Mouse (Mus musculus) mouse embryonic stem cell (cell line): ENCODE results near the gene Ttc36.

Experiments
- in situ Hi-C, 2 experiments: fragments of 300-500 bp; cut with MboI; formaldehyde crosslinking; loops; 1 replicate in 1 of 2; 3 replicates in 1 of 2; pipeline ENCODE4 v1.14.3; 2019 to 2020; ENCODE audit warnings: low sequenced_read_pairs in 2 of 2, low pct_unique_long_range_greater_than_20kb in 1 of 2, mixed read lengths in 1 of 2; ENCODE audit not compliant: unreplicated experiment in 1 of 2

Ttc36 gene

DNA sequence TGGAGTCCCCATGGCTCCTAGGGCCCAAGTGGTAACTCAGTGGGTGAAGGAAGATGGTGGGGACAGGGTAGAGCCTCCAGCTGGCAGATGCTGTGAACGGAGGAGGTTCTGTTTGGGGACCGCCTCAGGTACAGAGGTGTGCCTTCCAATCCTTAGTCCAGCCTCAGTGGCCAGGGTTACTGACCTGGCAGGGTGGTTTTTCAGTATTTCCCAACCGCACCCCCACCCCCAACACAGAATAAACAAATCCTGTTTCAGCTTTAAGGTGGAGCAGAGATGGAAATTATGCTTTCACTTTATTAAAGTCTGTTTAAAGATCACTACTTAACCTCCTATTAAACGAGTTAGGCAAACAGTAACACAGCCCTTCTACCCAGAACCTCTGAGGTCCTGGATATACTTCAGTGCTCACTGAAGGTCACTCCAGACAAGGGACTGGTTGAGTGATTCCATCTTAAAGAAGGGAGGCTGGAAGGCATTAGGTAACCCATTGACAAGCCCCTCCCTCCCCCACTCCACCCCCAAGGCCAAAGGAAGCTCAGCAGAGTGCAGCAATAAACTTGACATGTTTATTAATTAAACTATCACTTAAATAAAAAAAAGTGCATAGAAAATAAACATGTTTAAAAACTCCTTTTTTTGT is at the start of gene Ttc36:
Gene Ttc36 (minus strand): TSS at position 265 of the 643 bp plus-strand sequence.
- in situ Hi-C loops = no loop called here

- in situ Hi-C loops = no loop called here
These were observed 44.6 kb upstream of the Ttc36 start for GRCm38 (mm10) chr9:44847446-44847845.

DNA sequence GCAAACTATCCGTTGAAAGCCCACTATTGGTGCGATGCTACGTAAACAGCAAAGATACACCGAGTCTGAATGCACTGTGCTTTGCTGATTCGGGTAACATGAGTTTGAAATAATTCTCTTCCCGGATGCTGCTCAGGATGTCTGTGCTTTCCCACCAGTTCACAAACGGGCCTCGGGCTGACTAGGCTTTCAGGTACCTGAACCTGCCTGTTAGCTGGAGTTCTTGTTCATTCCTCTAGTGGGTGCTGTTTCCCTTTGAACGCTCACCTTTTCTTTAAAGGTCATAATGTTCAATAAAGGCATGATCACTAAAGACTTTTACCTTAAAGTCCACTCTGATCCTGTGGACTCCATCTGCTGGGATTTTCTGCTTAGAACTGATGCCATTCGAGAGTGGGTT is 38.4 kb upstream of the Ttc36 start:
- in situ Hi-C loops = no loop called here

GRCm38 (mm10) chr9:44836439-44836838 is 33.6 kb upstream of the Ttc36 start:
- in situ Hi-C loops = no loop called here

GRCm38 (mm10) chr9:44832356-44832755 is 29.5 kb upstream of the Ttc36 start:
- in situ Hi-C loops = no loop called here

DNA sequence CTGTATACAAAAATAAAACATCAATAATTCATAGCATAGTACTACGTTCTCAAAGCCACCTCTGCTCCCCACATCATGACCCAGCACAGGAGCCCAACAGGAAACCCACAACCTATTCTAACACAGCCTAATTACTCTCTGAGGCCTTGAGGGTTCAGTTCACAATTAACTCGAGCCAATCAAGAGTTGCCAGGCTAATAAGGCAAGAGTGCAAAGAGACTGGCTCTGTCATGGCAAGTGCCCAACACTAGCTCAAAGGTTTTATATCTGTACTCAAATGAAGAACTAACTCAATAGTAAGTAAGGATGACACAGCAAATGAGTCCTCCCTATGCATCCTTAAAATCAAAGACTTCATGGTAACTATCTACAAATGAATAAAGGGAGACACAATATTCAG is 27.6 kb upstream of the Ttc36 start:
- in situ Hi-C loops = no loop called here

DNA sequence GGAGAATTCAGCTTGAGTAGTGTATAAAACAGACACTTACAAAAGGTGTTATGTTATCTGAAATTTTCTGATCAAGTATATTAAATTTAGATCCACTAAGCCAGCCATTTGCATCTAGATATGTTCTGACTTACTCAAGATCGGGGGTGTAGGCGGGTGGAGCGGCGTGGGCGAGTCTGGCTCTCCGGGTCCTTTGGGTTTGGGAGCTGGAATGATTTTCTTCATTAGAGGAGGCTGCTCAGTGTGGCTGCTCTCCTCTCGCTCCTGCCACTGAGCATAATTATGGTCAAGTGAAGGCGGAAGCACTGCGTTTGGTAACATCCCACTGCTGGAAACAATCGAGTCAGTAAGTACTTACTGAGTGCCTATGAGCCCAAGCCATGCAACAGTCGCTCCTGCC is 26.1 kb upstream of the Ttc36 start:
- in situ Hi-C loops = no loop called here

DNA sequence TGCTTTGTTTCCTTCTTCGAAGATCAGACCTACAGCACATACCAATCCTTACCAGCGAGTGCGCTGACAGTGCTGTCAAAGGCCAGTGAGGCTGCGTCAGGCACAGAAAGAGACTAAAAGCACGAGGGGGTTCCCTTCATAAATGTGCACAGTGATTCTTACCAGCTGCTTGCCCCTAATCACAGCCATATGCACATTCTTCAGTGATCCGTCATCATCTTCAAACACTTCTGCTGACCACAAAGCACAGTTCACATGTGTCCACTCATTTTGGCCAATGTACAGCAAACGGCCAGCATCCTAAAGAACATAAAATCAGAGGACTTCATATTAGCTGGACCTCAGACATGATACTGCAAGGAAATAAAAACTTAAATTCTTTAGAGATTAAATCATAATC is 23.8 kb upstream of the Ttc36 start:
- in situ Hi-C loops = no loop called here

DNA sequence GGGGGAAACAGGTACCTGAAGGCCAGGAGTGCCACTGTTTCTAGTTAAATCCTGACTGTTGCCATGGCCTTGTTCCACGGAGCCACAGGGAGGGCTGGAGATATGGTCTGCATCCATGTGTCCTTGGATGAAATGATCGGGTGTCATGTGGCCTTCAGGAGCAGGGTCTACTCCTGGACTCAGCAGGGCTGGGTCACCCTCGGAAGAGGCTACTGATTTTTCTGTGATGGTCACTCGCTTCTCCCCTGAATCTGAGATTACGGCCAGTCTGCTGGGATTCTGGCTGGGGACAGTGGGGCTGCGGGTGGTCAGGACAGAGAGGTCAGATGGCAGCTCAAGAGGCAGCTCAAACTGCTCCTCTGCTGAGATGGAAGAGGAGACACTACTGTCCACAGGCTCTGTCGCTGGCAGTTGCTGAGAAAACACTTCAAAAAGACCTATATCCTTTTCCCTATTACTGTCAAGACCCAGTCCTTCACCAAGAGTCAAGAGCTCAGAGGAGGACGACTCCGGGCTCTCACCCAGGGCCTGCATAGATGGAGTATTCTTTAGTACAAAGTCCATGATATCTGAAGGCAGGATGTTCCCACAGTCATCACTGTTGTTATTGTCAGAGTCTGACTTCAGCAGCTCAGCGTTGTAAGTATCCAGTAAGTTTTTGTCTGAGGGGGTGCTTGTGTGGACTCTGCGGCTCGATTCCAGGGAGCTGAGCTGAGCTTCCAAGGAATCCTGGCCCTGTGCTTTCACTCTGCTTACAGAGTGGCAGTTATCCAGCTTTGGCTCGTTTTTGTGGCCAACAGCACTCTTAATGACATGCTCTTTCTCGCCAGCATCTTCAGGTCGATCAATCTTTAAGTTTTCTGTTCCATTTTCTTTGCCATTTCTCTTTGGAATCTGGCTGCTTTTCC is 17.3 kb upstream of the Ttc36 start:
- in situ Hi-C loops = no loop called here

DNA sequence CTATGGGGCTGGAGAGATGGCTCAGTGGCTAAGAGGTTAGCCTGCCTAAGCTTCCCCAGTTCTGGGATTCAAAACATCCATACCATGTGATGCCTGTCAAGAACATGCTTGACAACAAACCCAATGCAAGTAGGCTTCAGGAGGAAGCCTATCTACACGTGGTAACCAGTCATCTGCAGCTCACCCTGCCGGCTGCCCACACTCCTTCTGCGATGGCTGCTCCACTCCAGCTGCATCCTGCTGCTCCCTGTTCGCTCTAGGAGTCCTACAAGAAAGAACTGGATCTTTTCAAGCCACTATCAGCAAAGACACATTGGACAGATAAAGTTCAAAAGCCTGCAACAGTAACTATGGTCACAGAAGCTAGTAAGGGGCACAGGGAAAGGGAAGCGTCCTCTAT is 14.7 kb upstream of the Ttc36 start:
- in situ Hi-C loops = no loop called here

- in situ Hi-C loops = no loop called here
These were observed 11.3 kb upstream of the Ttc36 start for GRCm38 (mm10) chr9:44814179-44814578.

- in situ Hi-C loops = no loop called here
These were observed 7.4 kb upstream of the Ttc36 start for GRCm38 (mm10) chr9:44810316-44810715.

GRCm38 (mm10) chr9:44807778-44808177 is 4.9 kb upstream of the Ttc36 start:
- in situ Hi-C loops = no loop called here

GRCm38 (mm10) chr9:44807141-44807540 is 4.3 kb upstream of the Ttc36 start:
- in situ Hi-C loops = no loop called here

DNA sequence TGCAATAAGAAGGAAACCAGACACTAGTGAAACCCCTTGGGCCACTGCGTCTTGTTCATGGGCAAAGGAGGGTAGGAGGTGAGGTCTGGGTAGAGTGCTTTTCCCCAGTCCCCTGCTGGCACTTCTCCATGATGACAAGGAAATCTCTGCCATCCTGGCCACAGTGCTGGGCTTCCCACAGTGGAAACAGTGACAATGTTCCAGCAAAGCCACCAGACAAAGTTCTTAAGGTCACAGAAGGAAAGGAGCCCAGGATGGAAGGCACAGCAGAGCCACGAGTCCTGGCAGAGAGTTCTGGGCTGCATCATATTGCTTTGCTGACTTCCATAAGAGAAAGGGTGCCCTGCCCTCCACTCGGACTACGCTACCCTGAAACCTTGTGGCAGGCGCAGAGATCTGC is 2.7 kb upstream of the Ttc36 start:
- in situ Hi-C loops = no loop called here

- in situ Hi-C loops = no loop called here
These were observed 1.8 kb upstream of the Ttc36 start for GRCm38 (mm10) chr9:44804678-44805077.

GRCm38 (mm10) chr9:44801669-44802068 is 1.2 kb downstream of the Ttc36 start:
- in situ Hi-C loops = no loop called here

DNA sequence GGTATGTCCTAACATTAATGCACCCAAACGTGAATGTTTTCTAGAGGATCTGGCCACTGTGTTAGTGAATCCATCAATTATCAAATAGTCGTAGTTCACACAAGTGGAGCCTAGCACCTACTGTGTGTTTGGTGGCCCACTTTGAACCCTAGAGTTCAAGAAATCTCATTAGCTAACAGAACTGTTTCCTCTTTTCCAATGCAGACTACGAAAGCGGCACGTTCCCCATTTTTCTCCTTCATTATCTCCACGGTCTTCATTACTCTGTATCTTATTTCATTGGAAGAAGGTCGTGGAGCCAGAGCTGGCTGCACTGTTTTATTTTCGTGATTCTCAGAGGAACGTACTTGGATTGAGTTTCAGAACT is 2.9 kb downstream of the Ttc36 start:
- in situ Hi-C loops = no loop called here

DNA sequence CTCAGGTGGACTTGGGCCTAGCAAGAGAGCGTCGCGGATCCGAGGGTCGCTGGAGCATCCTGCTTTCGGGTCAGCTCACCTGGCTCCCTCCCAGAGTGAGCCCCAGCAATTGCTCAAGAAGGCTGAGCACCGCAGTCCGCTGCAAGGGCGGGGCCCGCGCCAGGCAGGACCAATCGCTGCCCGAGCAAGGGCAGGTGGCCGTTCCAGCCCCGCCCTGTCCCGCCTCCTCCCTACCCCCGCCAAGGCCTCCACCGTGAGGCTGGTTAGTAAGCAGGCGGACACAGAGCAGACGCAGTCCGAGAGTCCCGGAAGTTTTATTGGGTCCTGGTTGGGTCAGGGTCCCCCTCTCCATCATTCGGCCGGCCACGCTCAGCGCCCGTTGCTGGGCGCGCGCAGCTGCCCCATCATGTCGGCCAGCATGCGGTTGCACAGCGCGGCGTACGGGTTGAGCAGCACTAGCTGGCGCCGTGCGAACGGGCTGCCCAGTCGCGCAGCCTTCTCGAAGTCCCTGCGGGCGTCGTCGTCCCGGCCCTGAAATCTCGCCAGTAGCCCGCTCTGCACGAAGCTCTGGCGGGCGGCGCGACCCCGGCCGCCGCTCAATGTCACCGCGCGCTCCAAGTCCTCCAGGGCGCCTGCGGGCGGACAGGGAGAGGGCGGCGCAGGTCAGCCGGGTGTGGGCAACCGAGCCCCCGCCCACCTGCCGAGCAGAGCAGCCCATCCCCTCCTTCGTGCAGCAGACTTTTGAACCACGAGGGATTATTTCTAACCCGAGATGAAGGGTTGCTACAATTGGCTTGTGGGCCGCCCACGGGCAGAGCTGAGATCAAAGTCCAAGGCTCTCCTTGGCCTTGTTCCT is 3.5 kb downstream of the Ttc36 start, which contains the start of gene Tmem25:
Gene Tmem25 (minus strand): TSS at position 206 of the 856 bp plus-strand sequence.
- in situ Hi-C loops = no loop called here
